Mouse (Mus musculus) frontal cortex, postnatal 36 days (tissue): ENCODE measurements around the gene Asprv1.

Experiments
- DNase-seq, 2 experiments: peaks; one replicate each; pipeline ENCODE4 v3.0.0; 2022; ENCODE audit warnings: low spot score in 2 of 2

Gene Asprv1

DNA sequence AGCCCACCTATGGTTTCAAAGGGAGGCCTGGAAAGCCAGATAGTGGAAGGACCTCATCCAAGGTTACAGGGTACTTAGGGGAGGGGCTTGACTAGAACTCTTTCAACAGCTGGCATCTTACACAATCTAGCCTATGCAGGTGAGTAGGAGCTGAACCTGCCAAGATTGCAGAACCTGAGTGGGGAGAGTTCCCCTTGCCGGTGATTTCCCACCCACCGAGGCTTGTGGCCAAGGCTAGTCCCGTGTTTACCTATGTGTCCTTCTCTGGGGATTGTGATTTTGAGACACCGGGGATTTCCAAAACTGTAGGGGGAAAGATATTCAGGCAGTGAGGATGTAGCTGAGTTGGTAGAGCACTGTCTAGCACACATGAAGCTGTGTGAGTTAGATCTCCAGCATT is 12.7 kb upstream of the Asprv1 start:
- DNase-seq, result no peak

DNA sequence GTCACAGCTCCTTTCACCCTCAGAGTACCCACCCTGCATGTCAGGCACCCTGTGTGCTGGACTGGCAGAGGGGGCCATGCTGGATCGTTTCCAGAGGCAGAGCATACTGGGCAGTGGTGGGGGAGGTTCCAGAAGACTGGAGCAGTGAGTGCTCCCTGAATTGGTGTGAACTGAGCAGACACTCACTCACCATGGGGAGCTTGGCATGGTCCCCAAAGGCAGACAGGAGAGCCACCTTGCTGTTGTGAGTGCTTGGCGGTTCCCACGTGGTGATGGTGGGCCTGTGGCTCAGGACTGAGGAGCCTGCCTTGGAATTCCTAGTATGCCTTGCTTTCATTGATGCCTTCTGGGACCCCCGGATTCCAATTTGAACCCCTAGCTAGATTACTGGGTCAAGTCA is 4.8 kb upstream of the Asprv1 start:
- no peak for DNase-seq

DNA sequence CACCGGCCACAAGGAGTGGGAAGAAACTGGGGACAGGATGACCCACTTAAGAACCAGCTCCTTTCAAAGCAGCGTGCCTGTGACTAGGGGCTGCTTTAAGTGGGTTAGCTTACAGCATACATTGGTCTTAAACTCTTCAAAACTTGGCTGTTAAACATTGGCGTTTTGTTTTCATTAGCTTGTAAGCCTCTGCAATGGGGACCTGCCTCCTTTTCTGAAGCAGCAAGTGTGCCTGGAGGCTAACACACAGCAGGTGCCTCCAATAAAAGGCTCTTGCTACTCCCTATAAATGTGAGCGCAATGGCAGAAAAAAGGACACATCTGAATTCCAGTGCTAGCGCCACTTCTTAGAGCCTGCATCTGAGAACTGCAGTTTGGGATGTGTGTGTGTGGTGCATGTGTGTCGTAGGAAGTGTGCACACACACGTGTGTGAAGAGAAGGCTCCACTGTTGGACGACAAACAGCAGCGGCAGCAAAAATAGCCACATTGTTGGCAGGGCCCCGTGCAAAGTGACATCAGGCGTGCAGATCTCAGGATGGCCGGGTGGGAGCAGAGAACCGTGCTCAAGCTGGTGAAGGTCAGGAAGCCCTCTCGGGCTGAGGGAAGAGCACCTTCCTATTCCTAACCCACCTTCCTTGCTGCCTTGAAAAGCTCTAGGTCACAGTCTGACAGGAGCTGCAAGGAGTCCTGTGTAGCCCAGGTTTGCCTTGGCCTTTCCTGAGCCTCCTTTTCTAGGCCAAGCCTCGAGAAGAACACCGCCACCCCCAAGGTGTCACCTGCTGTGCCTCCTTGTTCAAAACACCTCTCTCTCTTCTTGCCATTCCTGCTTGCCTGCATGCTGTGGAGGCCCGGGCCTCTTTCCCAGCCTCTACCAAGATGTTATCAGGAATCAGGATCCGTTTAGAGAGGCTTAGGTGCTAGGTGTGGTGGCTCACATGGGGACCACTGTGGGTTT is 3.6 kb upstream of the Asprv1 start:
- peak in 1 of 2 experiments; percentile 57 for DNase-seq

DNA sequence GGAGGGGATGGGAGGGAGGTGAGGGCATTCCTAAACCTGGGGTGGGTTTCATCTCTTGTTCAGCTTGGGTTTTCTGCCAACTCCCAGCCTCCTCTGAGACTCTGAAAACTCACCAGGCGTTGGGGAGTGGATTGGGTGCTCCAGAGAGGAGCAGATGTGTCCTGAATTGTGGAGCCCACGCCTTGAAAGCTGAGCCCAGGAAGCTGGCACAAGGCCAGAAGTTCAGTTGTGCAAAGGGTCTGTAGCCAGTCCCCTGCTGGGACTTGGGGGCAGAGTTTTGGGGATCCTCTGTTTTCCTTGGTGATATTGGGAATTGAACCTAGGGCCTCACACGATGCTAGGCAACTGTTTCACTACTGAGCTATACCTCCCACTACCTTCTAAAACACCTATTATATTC is 2.2 kb downstream of the Asprv1 start:
- no peak for DNase-seq

DNA sequence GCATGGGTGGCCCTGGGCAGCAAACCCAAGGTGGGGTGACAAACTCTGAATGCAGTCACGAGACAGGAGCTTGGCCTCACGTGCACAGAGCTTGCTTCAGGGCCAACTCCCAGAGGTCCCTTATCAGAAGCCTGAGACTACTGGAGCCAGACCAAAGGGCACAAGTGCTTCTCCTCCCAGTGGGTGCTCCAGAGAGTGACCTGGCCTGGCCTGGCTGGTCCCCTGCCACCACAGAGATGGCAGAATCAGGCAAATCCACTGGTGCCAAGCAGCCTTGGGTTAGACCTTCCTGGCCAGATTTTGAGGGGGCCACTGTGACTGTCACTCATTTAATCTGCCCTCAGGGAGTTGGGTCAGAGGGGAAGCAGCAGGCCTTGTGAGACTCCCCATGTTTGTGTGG is 8.5 kb downstream of the Asprv1 start:
- DNase-seq, result no peak

DNA sequence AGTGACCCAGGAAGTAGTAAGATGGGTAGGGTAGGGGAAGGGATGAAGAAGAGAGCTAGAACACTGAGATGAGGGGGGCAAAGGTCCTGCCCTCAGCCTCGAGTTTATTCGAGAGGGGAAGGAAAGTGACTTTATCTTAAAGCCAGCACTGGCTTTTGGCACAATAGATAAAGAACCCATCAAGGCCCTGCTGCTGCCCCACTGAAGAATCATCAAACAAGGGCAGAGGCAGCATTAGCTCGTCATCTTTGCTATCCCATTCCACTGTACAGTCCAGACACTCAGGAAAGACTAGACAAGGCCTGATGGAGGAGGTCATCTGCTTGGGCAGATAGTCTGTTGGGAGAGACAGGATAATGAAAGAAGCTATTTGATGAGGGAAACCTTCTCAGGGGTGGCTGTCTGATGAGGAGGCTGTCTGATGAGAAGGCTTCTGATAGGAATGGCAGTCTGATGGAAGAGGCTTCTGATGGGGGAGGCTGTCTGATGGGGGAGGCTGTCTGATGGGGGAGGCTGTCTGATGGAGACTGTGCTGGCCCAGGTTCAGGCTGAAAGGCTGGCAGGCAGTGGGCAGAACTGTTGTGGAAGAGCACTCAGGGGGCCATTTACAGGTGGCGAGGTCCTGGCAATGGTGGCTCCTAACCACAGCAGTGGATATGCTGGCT is 9.3 kb downstream of the Asprv1 start:
- no peak for DNase-seq

DNA sequence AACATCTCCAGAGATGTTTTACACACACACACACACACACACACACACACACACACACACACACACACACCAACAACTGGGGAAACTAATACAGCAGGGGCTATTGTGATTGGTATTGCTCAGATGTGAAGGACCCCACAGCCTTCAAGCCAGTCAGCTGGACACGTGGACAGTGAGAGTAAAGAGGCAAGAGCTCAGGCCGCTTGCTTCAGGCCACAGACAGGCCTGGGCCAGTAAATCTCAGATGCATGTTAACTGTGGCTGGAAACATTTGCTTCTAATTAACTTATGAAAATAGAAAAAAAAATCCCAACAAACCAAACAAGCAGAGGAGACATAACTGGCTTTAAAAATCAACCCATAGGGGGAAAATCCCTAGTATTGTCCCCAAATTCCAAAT is 9.9 kb downstream of the Asprv1 start:
- DNase-seq, result no peak

DNA sequence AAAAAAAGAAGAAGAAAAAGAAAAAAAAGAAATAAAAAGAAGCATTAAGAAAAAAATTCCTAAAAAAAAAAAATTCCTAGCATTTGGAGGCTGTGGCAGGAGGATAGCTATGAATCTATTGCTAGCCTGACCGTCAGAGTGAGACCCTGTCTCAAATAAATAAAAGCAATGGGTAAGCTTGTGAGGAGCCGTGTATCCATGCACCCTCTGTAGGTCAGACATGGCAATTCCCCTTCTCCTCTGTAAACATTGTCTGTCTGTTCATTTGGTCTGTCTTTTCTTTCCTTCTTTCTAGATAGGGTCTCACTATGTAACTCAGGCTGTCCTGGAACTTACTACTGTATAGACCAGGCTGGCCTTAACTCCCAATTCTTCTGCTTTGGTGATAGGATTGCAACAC is 10.5 kb downstream of the Asprv1 start:
- no peak for DNase-seq

DNA sequence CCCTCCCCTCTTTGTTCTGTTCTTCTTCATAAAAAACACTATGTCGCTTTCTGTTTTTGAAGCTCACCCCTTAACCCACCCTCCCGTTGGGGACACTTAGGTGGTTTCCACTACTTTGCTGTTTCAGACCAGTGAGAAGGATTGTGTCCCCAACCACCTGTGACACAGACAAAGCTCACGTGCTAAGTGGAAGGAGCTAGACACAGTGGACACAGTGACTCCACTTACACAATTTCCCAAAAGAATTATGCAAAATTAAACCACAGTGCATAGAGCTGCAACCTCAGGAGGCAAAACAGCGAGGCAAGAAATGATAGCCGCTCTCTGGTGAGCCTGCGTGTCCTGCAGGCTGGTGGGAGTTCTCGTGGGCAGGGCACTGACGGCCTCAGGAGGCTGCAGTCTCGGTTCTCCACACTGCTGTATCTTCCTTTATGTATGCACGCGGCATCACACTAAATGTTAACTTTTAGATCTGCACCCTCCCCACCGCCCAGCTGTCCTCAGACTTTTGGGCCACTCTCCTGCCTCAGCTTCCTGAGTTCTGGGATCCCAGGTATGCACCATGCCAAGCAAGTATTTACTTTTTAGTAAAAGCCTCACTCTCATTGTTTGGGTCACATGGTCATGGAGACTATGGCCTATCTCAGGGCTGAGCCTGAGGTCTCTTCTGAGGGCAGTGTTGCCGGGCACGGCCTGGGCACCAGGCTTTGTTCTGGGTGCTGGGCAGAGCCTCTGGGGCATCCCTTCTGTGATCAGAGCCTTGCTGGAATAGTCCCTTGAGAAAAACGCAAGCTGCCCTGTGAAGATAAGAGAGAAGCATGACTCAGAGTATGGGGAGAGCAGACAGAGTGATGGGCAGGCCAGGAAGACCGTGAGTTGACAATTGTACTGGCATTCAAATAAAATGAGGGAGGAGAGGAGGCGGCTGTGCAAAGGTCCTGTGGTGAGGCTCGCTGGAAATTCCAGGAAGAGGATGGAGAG is 11.5 kb downstream of the Asprv1 start:
- DNase-seq, result no peak

DNA sequence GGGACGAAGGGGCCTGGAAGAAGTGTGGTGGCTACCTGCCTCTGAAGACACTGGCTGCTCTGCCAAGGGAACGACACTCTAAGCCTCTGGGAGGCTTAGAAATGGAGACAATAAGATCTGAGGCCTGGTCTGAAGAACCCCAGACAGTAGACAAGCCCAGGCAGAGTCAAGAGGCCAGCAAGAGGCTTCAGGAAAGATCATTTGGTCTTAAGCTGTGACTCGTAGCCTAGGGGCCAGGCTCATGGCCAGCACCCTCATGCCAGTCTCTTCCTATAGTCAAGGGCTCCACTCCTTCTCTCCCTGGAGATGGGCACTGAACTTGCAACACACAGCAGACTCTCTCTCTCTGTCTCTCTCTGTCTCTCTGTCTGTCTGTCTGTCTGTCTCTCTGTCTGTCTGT is 12.2 kb downstream of the Asprv1 start:
- DNase-seq, result no peak

DNA sequence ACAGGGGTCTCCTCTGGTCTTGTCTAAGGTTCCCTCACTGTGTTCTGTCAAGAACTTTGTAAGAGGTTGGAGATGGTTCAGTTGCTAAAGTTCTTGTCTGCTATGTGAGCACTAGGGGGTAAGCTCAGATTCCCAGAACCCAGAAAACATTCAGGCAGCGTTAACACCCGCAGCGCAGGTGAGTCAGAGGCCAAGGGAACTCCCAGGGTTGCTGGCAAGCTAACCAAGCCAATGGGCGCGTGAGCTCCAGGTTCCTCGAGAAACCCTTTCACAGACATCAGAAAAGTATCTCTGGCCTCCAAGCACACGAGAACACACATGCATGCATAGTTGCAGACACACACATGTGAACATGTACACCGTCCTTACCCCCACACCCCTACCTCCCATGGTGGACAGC is 12.8 kb downstream of the Asprv1 start:
- no peak for DNase-seq

DNA sequence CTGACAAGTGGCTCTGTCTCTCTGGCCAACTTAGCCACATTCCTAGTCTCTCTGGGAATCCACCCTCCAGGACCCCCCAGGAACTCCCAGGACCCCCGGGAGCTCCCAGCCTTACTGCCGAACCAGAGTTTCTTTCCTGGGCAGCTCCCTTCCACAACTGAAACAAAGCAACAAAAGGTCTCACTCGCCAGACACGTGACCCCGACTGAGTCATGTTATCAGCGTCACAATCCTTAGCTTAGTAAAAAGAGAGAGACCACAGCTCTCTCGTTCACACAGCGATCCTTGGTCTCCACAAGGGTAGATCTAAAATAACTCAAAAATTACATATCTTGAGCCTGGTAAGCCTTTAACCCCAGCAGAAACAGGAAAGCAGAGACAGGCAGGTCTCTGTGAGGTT is 13.8 kb downstream of the Asprv1 start:
- DNase-seq, result no peak

DNA sequence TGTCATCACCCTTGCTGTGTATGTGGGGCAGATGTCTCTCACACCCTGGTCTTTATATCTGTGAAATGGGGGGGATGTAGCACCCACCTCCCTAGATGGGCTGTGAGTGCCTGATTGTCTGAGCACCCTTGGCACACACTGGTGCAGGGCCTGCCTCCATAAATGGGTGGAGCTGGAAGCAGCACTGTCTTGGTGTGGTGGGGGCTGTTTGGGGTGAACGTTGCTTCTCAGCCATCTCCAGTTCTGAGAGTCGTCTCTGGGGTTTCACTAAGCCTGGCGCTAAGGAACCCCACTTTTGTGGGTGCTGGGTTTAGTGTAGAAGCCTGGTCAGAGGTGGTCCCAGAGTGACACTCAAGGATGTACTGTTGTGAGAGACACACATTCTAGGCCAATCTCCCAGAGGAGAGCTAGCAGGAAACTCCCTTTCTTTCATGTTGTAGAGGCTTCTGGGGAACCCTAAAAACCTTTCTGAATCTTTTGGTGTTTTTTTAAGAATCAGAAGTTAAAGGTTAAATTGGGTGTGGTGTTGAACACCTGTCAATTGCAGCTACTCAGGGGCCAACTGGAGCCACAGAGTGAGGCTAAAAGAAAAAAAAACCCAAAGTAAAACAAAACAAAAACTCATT is 16.9 kb downstream of the Asprv1 start:
- no peak for DNase-seq

DNA sequence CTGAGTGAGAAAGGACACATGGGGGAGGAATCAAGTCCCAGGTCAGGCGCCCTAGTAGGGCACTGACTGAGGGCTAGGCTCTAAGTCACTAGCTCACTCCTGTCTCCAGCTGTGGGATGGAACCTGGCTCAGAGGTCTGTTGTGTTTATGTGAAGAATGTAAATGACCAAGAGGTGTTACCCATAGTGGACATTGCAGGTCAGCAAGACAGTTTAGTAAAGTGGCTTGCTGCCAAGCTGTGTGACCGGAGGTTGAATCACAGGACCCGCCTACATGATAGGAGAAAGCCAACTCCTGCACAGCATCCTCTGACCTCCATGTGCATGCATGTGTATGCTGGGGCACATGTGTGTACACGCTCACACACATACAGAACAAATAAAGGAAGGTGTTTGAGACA is 17.6 kb downstream of the Asprv1 start:
- no peak for DNase-seq

DNA sequence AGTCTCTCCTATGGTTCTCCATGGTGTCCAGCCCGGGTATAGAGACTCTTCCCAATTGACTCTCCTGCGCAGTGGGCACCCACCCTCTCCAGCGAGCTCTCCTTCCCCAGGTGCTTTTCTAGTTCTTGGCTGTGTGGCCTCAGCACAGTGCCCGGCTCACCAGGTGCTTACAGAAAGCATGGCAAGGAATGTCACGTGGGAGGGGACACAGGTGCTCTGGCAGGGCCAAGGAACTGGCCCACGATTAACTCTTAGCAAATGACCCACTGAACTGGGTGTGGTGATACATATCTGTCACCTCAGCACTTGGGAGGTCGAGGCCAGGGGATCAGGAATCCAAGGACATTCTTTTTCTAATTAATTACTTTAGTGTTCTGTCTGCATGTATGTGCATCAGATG is 18.2 kb downstream of the Asprv1 start:
- no peak for DNase-seq

DNA sequence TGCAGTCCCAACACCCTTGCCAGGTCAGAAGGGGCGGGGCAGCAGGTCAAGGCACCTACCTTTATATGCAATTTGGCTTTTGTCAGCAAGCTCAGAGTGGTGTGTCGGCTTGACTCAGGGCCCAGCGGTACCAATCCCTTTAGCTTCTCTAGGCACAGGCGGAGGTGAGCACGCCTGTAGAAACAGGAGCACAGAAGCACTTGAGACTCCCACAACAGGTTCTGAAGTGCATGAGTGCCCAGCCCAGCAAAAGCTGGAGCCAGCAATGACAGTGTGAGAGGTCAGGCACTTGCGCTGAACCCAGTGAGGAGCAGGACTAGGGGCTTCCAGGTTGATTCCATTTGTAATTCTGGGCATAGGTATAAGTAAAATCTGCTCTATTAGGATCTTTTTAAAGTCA is 25.1 kb downstream of the Asprv1 start:
- no peak for DNase-seq

DNA sequence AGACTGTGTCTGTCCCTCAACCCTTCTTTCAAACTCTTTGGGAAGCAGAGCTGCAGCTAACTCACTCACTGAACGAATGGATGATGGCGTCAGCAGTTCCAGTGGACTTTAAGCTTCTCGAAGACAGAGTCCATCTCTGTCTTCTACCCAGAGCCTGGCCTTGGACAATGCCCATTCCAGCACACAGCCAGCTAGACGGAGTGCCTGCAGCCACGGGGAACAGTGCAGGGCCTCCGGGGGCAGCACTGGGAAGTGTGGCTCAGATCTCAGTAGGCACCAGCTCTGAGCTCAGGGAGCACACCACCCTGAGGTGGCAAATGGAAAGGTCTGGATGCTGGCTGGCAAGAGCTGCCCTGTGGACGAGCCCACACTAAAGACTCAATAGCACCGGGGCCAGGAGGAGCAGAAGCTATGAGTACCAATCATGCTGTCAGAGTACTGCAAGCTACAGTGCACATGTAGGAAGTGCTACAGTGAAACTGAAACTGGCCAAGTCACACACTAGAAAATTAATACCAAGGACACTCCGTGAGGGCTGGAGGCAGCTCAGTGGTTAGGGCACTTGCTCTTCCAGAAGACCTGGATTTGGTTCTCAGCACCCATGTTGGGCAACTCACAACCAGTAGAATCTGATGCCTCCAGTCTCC is 26.4 kb downstream of the Asprv1 start:
- DNase-seq, result no peak

DNA sequence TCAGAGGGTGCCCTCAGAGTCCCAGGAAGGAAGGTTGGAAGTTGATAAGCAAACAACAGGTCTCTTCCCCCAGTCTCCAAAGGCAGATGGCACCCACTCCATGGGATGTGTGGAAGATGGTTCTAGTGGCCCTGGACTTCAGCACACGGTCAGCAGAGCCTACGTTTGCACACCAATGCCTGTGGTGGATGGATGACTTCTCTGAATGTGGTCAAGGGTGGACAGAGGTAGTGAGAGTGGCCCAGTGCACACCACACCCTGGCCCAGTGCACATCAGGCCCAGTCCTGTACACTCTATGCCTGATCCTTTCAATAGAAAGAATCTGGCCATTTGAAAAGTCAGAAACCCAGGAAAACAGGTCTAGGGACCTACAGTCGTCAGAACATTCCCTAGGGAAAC is 30.5 kb downstream of the Asprv1 start:
- DNase-seq, result no peak

DNA sequence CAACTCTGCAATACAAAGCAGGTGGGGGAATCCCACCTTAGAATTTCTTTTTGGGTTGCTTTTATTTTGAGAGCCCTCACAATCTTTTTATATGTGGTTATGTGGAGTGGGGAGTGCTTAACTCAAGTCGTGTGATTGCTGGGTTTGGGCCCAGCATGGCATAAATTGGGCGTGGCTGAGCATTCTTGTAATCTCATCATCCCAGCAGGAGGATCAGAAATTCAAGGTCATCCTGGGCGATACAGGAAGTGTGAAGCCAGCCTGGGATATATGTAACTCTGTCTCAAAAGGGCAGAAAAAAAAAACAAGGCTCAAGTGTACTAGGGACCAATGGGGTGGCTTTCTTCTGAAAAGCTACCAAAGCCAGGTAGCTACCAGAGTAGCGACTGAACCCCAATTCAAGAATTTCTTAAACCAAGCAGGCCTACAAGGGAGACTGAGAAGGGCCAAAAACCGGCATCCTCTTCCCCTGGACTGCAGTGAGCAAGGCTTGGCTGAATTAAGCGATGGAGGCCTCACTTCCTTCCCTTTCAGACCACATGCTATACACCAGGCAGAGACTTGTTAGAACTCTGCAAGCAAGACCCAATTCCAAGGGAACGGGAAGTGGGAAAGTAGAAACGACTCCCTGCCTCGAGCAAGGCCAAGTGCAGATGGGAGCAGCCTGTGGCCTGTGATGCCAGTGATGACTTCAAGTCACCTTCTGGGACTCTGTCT is 32.4 kb downstream of the Asprv1 start:
- DNase-seq, result no peak

DNA sequence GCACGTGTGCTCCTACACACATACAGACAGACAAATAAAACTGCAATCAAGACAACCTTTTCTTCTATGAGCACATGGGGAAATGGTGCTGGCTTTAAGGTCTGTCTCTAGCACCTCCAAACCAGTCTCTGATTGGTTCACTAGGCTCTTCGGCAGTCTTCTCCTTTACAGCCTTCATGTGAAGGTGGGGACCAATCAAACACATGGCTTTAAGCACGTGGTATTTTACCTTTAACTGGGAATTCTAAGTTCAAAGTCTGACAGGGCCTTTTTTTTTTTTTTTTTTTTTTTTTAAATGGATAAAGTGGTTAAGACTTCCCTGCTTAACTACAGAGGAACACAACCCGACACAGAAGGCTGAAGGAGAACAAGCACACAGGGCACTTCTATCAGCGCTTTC is 37.1 kb downstream of the Asprv1 start:
- DNase-seq, result no peak
